Mouse (Mus musculus) left cerebral cortex, adult 9 months (tissue): ENCODE data around the gene Adk.
"Not testable (repeated sequence)": the region's sequence is repeated elsewhere in the genome, so short reads cannot be mapped to it uniquely, and the experiment has no call there.

Experiments
- DNase-seq, 2 experiments: peaks; one replicate each; pipeline ENCODE4 v3.0.0; 2022; ENCODE audit warnings: low spot score in 2 of 2

Adk gene

GRCm38 (mm10) chr14:21065490-21066162 is 13.3 kb downstream of the Adk start:
- DNase-seq: peak in 1 of 2 experiments; percentile 22

- no peak for DNase-seq
Observed at GRCm38 (mm10) chr14:21069594-21069993, 17.2 kb downstream of the Adk start.

GRCm38 (mm10) chr14:21073981-21074380 is 21.6 kb downstream of the Adk start:
- DNase-seq: no peak

GRCm38 (mm10) chr14:21074398-21075320 is 22.3 kb downstream of the Adk start:
- DNase-seq: no peak

GRCm38 (mm10) chr14:21075751-21076500 is 23.6 kb downstream of the Adk start:
- DNase-seq: peak; percentile 69 to 88

- DNase-seq: no peak
Observed at GRCm38 (mm10) chr14:21076501-21077194, 24.3 kb downstream of the Adk start.

GRCm38 (mm10) chr14:21077939-21078338 is 25.6 kb downstream of the Adk start:
- no peak for DNase-seq

GRCm38 (mm10) chr14:21078511-21078910 is 26.1 kb downstream of the Adk start:
- DNase-seq: no peak

GRCm38 (mm10) chr14:21082823-21083222 is 30.4 kb downstream of the Adk start:
- no peak for DNase-seq

GRCm38 (mm10) chr14:21085666-21086065 is 33.3 kb downstream of the Adk start:
- no peak for DNase-seq

GRCm38 (mm10) chr14:21086106-21086505 is 33.7 kb downstream of the Adk start:
- no peak for DNase-seq

- DNase-seq: no peak
Observed at GRCm38 (mm10) chr14:21086827-21087351, 34.5 kb downstream of the Adk start.

- no peak for DNase-seq
Observed at GRCm38 (mm10) chr14:21087390-21088060, 35.2 kb downstream of the Adk start.

- DNase-seq: no peak
Observed at GRCm38 (mm10) chr14:21088731-21089130, 36.4 kb downstream of the Adk start.

- DNase-seq: no peak
Observed at GRCm38 (mm10) chr14:21090400-21090799, 38.0 kb downstream of the Adk start.

- DNase-seq: no peak
Observed at GRCm38 (mm10) chr14:21090930-21091486, 38.6 kb downstream of the Adk start.

GRCm38 (mm10) chr14:21094161-21094560 is 41.8 kb downstream of the Adk start:
- DNase-seq: not testable (repeated sequence)

GRCm38 (mm10) chr14:21096279-21096678 is 43.9 kb downstream of the Adk start:
- no peak for DNase-seq

GRCm38 (mm10) chr14:21096689-21097088 is 44.3 kb downstream of the Adk start:
- no peak for DNase-seq

GRCm38 (mm10) chr14:21099371-21099770 is 47.0 kb downstream of the Adk start:
- DNase-seq: peak; percentile 28 to 40
